Mouse (Mus musculus): Measurements from ENCODE around the gene Olfr1490. TPM values are rescaled to one million over a fixed set of nuclear protein-coding genes. Genes with fewer than 3 reads are reported as not detected.
"Not testable (repeated sequence)": the region's sequence is repeated elsewhere in the genome, so short reads cannot be mapped to it uniquely, and the experiment has no call there.

Gene Olfr1490
- total RNA-seq (2021): not detected

- intact Hi-C loops (cut with DNase I): no loop called here
- no peak for DNase-seq (ENCODE audit: low spot score in 2 of 2)
Observed at GRCm38 (mm10) chr19:13650791-13651190, at the start of gene Olfr1490. Olfr1490 (plus strand) TSS chr19:13651091.

- intact Hi-C loops (cut with DNase I); DNase-seq (ENCODE audit: low spot score in 2 of 2): not testable (repeated sequence)
Observed at GRCm38 (mm10) chr19:13617075-13617474, 33.8 kb upstream of the Olfr1490 start, which contains the start of gene Olfr1487. Olfr1487 (plus strand) TSS chr19:13617375.

GRCm38 (mm10) chr19:13631321-13631720 lies 19.6 kb upstream of the Olfr1490 start, which contains the start of gene Olfr1489:
Olfr1489 (plus strand) TSS chr19:13631621.
- intact Hi-C loops (cut with DNase I): no loop called here

GRCm38 (mm10) chr19:13696968-13697367 lies 46.1 kb downstream of the Olfr1490 start, which contains the start of gene Olfr1491:
Olfr1491 (plus strand) TSS chr19:13697268.
- DNase-seq (ENCODE audit: low spot score in 2 of 2): no peak
- intact Hi-C loops (cut with DNase I): no loop called here

More at GRCm38 (mm10) chr19:13631321-13631720, 19.6 kb upstream of the Olfr1490 start, which contains the start of gene Olfr1489:
- no peak for DNase-seq (ENCODE audit: low spot score in 2 of 2)

Small RNA genes lying within 50 kb of the gene (microRNA-seq; reads per million reads assigned to microRNA genes)
- not detected for gene Gm23931

Other genes starting within 250 kb of the Olfr1490 start
- not detected for gene Olfr1469, start 243.2 kb upstream of the Olfr1490 start, total RNA-seq (2021)
- not detected for gene Olfr1471, start 207.7 kb upstream of the Olfr1490 start, total RNA-seq (2021)
- not detected for gene Olfr1472, start 195.0 kb upstream of the Olfr1490 start, total RNA-seq (2021)
- gene Olfr1474, start 181.5 kb upstream of the Olfr1490 start, total RNA-seq (2021): not detected
- gene Olfr1475, start 170.9 kb upstream of the Olfr1490 start, total RNA-seq (2021): not detected
- gene Olfr1477, start 150.5 kb upstream of the Olfr1490 start, total RNA-seq (2021): not detected
- not detected for gene Olfr1480, start 123.2 kb upstream of the Olfr1490 start, total RNA-seq (2021)
- gene Olfr1484, start 67.6 kb upstream of the Olfr1490 start, total RNA-seq (2021): not detected
- gene Olfr1487, start 33.7 kb upstream of the Olfr1490 start, total RNA-seq (2021): not detected
- gene Olfr1489, start 19.5 kb upstream of the Olfr1490 start, total RNA-seq (2021): not detected
- not detected for gene Olfr1491, start 46.2 kb downstream of the Olfr1490 start, total RNA-seq (2021)
- gene Olfr1493-ps1, start 72.2 kb downstream of the Olfr1490 start, total RNA-seq (2021): not detected
- gene Olfr1494, start 88.6 kb downstream of the Olfr1490 start, total RNA-seq (2021): not detected
- not detected for gene Olfr1495, start 113.5 kb downstream of the Olfr1490 start, total RNA-seq (2021)
- gene Olfr1496, start 126.8 kb downstream of the Olfr1490 start, total RNA-seq (2021): not detected
- gene Olfr1497, start 147.1 kb downstream of the Olfr1490 start, total RNA-seq (2021): not detected
- gene Olfr1499, start 168.4 kb downstream of the Olfr1490 start, total RNA-seq (2021): not detected
- not detected for gene Olfr1500, start 179.4 kb downstream of the Olfr1490 start, total RNA-seq (2021)
- gene Olfr1501, start 199.6 kb downstream of the Olfr1490 start, total RNA-seq (2021): not detected
- gene Olfr1502, start 210.7 kb downstream of the Olfr1490 start, total RNA-seq (2021): not detected
- gene Olfr1504, start 246.8 kb downstream of the Olfr1490 start, total RNA-seq (2021): not detected

Data from left cerebral cortex, postnatal 36 days (tissue).